Mouse (Mus musculus): ENCODE measurements at regions not wholly inside any gene's neighbourhood (a gene's known extent, or its start where the extent isn't known, plus 50 kb on each side); places are given as distances from the start of the nearest gene placed in this dataset.
A peak's percentile ranks its signal among the peaks of the same experiment; 100 is the strongest.

- peak in 1 of 2 experiments; percentile 21 for DNase-seq (ENCODE audit: low spot score in 2 of 2)
Observed at GRCm38 (mm10) chr8:38927426-38927825, 1747.5 kb upstream of the Adam24 start.

DNA sequence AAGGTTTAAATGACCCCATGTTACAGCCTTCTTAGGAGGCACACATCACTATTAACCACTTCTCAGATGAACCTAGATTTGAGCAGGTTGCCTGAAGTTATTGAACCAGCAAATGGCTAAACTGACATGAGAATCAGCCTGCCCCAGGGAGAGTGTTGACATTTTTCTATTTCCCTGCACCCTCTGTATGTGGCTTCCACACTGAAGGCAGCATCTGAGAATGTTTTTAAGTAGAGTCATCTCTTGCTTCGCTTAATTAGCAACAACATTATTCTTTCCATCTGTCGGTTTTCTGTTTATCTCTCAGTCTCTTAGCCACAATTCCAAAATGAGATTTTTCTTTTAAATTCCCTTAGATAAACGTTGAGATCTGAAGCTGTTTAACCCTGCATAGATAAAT lies 1747.0 kb upstream of the Adam24 start:
- DNase-seq (ENCODE audit: low spot score in 2 of 2) = no peak

GRCm38 (mm10) chr8:38928340-38928739 lies 1746.5 kb upstream of the Adam24 start:
- DNase-seq (ENCODE audit: low spot score in 2 of 2) = no peak
